Mouse (Mus musculus) urinary bladder, adult 2 months (tissue): ENCODE data around the gene Gm10153. TPM values are rescaled to one million over a fixed set of nuclear protein-coding genes. Genes with fewer than 3 reads are reported as not detected.
"Not testable (repeated sequence)": the region's sequence is repeated elsewhere in the genome, so short reads cannot be mapped to it uniquely, and the experiment has no call there.

ENCODE experiments used
- DNase-seq: peaks from one replicate; pipeline ENCODE4 v3.0.0; 2022; ENCODE audit warnings: low spot score
- polyA plus RNA-seq: library from polyadenylated mRNA; depleted of rRNA; stranded (reverse); fragments of >200 nt; gene quantifications from 2 replicates; pipeline ENCODE4 v1.2.3, GENCODE M21; 2012; rRNA removed

The Gm10153 gene
- polyA plus RNA-seq: not detected in 2 replicates

GRCm38 (mm10) chr7:142190289-142190688 lies at the start of gene Gm10153:
Gene Gm10153 (minus strand): TSS chr7:142190389.
- no peak for DNase-seq

GRCm38 (mm10) chr7:142231540-142231939 lies 41.4 kb upstream of the Gm10153 start:
- DNase-seq: no peak

GRCm38 (mm10) chr7:142229871-142230270 lies 39.7 kb upstream of the Gm10153 start, which contains the start of gene Krtap5-5:
Gene Krtap5-5 (minus strand): TSS chr7:142229971.
- not testable (repeated sequence) for DNase-seq

- DNase-seq: no peak
Measured at GRCm38 (mm10) chr7:142224518-142224917, 34.3 kb upstream of the Gm10153 start.

GRCm38 (mm10) chr7:142212136-142212535 lies 21.9 kb upstream of the Gm10153 start:
- DNase-seq: not testable (repeated sequence)

- DNase-seq: no peak
Measured at GRCm38 (mm10) chr7:142211559-142211958, 21.4 kb upstream of the Gm10153 start, which contains the start of gene Gm7579. Gene Gm7579 (plus strand): TSS chr7:142211859.

- DNase-seq: not testable (repeated sequence)
Measured at GRCm38 (mm10) chr7:142206891-142207290, 16.7 kb upstream of the Gm10153 start.

GRCm38 (mm10) chr7:142205488-142205887 lies 15.3 kb upstream of the Gm10153 start:
- no peak for DNase-seq

GRCm38 (mm10) chr7:142201064-142201463 lies 10.9 kb upstream of the Gm10153 start, which contains the start of gene Krtap5-3:
Gene Krtap5-3 (plus strand): TSS chr7:142201364.
- DNase-seq: no peak

GRCm38 (mm10) chr7:142198748-142199147 lies 8.6 kb upstream of the Gm10153 start:
- no peak for DNase-seq

- no peak for DNase-seq
Measured at GRCm38 (mm10) chr7:142188156-142188555, 2.0 kb downstream of the Gm10153 start.

- DNase-seq: no peak
Measured at GRCm38 (mm10) chr7:142181021-142181420, 9.2 kb downstream of the Gm10153 start.

- DNase-seq: no peak
Measured at GRCm38 (mm10) chr7:142178685-142179084, 11.5 kb downstream of the Gm10153 start.

- not testable (repeated sequence) for DNase-seq
Measured at GRCm38 (mm10) chr7:142175905-142176304, 14.3 kb downstream of the Gm10153 start, which contains the start of gene Krtap5-2. Gene Krtap5-2 (minus strand): TSS chr7:142176005.

- no peak for DNase-seq
Measured at GRCm38 (mm10) chr7:142169836-142170235, 20.4 kb downstream of the Gm10153 start.

- not testable (repeated sequence) for DNase-seq
Measured at GRCm38 (mm10) chr7:142165639-142166038, 24.6 kb downstream of the Gm10153 start, which contains the start of gene Gm4553. Gene Gm4553 (minus strand): TSS chr7:142165739.

GRCm38 (mm10) chr7:142159366-142159765 lies 30.8 kb downstream of the Gm10153 start:
- no peak for DNase-seq

GRCm38 (mm10) chr7:142157013-142157412 lies 33.2 kb downstream of the Gm10153 start, which contains the start of gene Gm29735:
Gene Gm29735 (minus strand): TSS chr7:142157113.
- not testable (repeated sequence) for DNase-seq

- DNase-seq: no peak
Measured at GRCm38 (mm10) chr7:142155308-142155707, 34.9 kb downstream of the Gm10153 start.

GRCm38 (mm10) chr7:142152191-142152590 lies 38.0 kb downstream of the Gm10153 start:
- DNase-seq: no peak

- no peak for DNase-seq
Measured at GRCm38 (mm10) chr7:142148633-142149032, 41.6 kb downstream of the Gm10153 start.

GRCm38 (mm10) chr7:142146033-142146432 lies 44.2 kb downstream of the Gm10153 start:
- DNase-seq: no peak

GRCm38 (mm10) chr7:142145413-142145940 lies 44.7 kb downstream of the Gm10153 start:
- no peak for DNase-seq
